Mouse (Mus musculus) spleen, adult 10 weeks (tissue): Measurements from ENCODE around the gene Reg4. TPM values are rescaled to one million over a fixed set of nuclear protein-coding genes. Genes with fewer than 3 reads are reported as not detected.

Source experiments
- polyA plus RNA-seq: library from polyadenylated mRNA; stranded (reverse); fragments of 350-450 nt; fragmentation: Illumina TruSeq; extraction: RNeasy Lipid Tissue Mini Kit (QIAGEN cat#74804); gene quantifications from one replicate; pipeline ENCODE4 v1.2.3, GENCODE M21; 2015; ENCODE audit warnings: low replicate concordance; ENCODE audit not compliant: insufficient read depth

The Reg4 gene
- polyA plus RNA-seq, result not detected

GRCm38 (mm10) chr3:98221856-98222255, at the start of gene Reg4:
Gene Reg4, plus strand, starts transcription at chr3:98222156.

GRCm38 (mm10) chr3:98280204-98280932, 58.4 kb downstream of the Reg4 start, which contains the start of gene Hmgcs2:
Gene Hmgcs2, plus strand, starts transcription at chr3:98280435.

Other genes starting within 250 kb of the Reg4 start
- 55.2 TPM for gene Notch2, start 208.6 kb upstream of the Reg4 start, polyA plus RNA-seq
- gene Adam30, start 61.5 kb upstream of the Reg4 start, polyA plus RNA-seq, result 0.25 TPM
- gene Hmgcs2, start 58.3 kb downstream of the Reg4 start, polyA plus RNA-seq, result 39.3 TPM
- gene Phgdh, start 117.8 kb downstream of the Reg4 start, polyA plus RNA-seq, result 27.4 TPM
- 1.3 TPM for gene Zfp697, start 160.3 kb downstream of the Reg4 start, polyA plus RNA-seq
- not detected for gene Gm4450, start 235.0 kb downstream of the Reg4 start, polyA plus RNA-seq